Mouse (Mus musculus) frontal cortex, postnatal 14 days (tissue): ENCODE results near the gene Tasp1.
"Not testable (repeated sequence)": the region's sequence is repeated elsewhere in the genome, so short reads cannot be mapped to it uniquely, and the experiment has no call there.

Experiments used
- DNase-seq, 2 experiments: peaks; one replicate each; pipeline ENCODE4 v3.0.0; 2022; ENCODE audit warnings: low spot score in 2 of 2

The Tasp1 gene

GRCm38 (mm10) chr2:140066353-140067314 lies at the start of gene Tasp1:
TSS of gene Tasp1 (minus strand) at chr2:140066805.
- DNase-seq = peak; percentile 91 to 93

- peak; percentile 11 to 25 for DNase-seq
Observed at GRCm38 (mm10) chr2:140113851-140114250, 47.2 kb upstream of the Tasp1 start.

- DNase-seq = no peak
Observed at GRCm38 (mm10) chr2:140108945-140109344, 42.3 kb upstream of the Tasp1 start.

- DNase-seq = no peak
Observed at GRCm38 (mm10) chr2:140107641-140108040, 41.0 kb upstream of the Tasp1 start.

GRCm38 (mm10) chr2:140104951-140105350 lies 38.3 kb upstream of the Tasp1 start:
- DNase-seq = no peak

- no peak for DNase-seq
Observed at GRCm38 (mm10) chr2:140100551-140101474, 34.2 kb upstream of the Tasp1 start.

GRCm38 (mm10) chr2:140099971-140100370 lies 33.4 kb upstream of the Tasp1 start:
- no peak for DNase-seq

- DNase-seq = no peak
Observed at GRCm38 (mm10) chr2:140097131-140097591, 30.6 kb upstream of the Tasp1 start.

GRCm38 (mm10) chr2:140096034-140096433 lies 29.4 kb upstream of the Tasp1 start:
- no peak for DNase-seq

GRCm38 (mm10) chr2:140093433-140093832 lies 26.8 kb upstream of the Tasp1 start:
- DNase-seq = no peak

GRCm38 (mm10) chr2:140084245-140084644 lies 17.6 kb upstream of the Tasp1 start:
- DNase-seq = no peak

GRCm38 (mm10) chr2:140080747-140081577 lies 14.4 kb upstream of the Tasp1 start:
- no peak for DNase-seq

GRCm38 (mm10) chr2:140079284-140079683 lies 12.7 kb upstream of the Tasp1 start:
- DNase-seq = not testable (repeated sequence)

GRCm38 (mm10) chr2:140078600-140079280 lies 12.1 kb upstream of the Tasp1 start:
- no peak for DNase-seq

GRCm38 (mm10) chr2:140077476-140077875 lies 10.9 kb upstream of the Tasp1 start:
- no peak for DNase-seq

GRCm38 (mm10) chr2:140075150-140075549 lies 8.5 kb upstream of the Tasp1 start:
- DNase-seq = no peak

- DNase-seq = no peak
Observed at GRCm38 (mm10) chr2:140067516-140067915, 911 bp upstream of the Tasp1 start.

- DNase-seq = no peak
Observed at GRCm38 (mm10) chr2:140065676-140066075, 929 bp downstream of the Tasp1 start.

GRCm38 (mm10) chr2:140061481-140061880 lies 5.1 kb downstream of the Tasp1 start:
- no peak for DNase-seq

GRCm38 (mm10) chr2:140060092-140060867 lies 6.3 kb downstream of the Tasp1 start:
- no peak for DNase-seq
